Mouse (Mus musculus) neural tube, embryonic 11.5 days (tissue): ENCODE results near the gene Hnrnpul1. TPM values are rescaled to one million over a fixed set of nuclear protein-coding genes. Genes with fewer than 3 reads are reported as not detected.

Experiments used
- ATAC-seq: fragments of 200-750 bp; cut with Nextera tagmentation; 2 replicates; pipeline ENCODE4 v1.8.0; 2017; ENCODE audit warnings: moderate number of reproducible peaks, mild to moderate bottlenecking, moderate TSS enrichment, moderate library complexity; ENCODE audit not compliant: insufficient read depth, low FRiP score, low TSS enrichment
- DNase-seq: peaks from one replicate; pipeline ENCODE4 v3.0.0-alpha.2; 2015; ENCODE audit warnings: low spot score
- H3K27ac ChIP-seq: fragments of 300-500 bp; sonication (generic); 2 replicates; pipeline ENCODE4 v1.5.1; 2014; ENCODE audit warnings: low read depth, mild to moderate bottlenecking, low read length
- H3K27me3 ChIP-seq: fragments of 300-500 bp; sonication (generic); 2 replicates; pipeline ENCODE4 v1.6.1; 2014; ENCODE audit warnings: mild to moderate bottlenecking, low read length, mixed read lengths; ENCODE audit not compliant: control insufficient read depth, insufficient read depth
- H3K36me3 ChIP-seq: fragments of 300-500 bp; sonication (generic); 2 replicates; pipeline ENCODE4 v1.6.1; 2014; ENCODE audit warnings: mild to moderate bottlenecking, low read length, moderate library complexity, mixed read lengths; ENCODE audit not compliant: control insufficient read depth, insufficient read depth
- H3K4me1 ChIP-seq: fragments of 300-500 bp; sonication (generic); 2 replicates; pipeline ENCODE4 v1.6.1; 2014; ENCODE audit warnings: low read length, mixed read lengths; ENCODE audit not compliant: control insufficient read depth, insufficient read depth
- H3K4me2 ChIP-seq: fragments of 300-500 bp; sonication (generic); 2 replicates; pipeline ENCODE4 v1.6.1; 2014; ENCODE audit warnings: low read depth, mild to moderate bottlenecking, moderate library complexity
- H3K4me3 ChIP-seq: fragments of 300-500 bp; sonication (generic); 2 replicates; pipeline ENCODE4 v1.5.1; 2014; ENCODE audit warnings: low read depth, low read length
- H3K9ac ChIP-seq: fragments of 300-500 bp; sonication (generic); 2 replicates; pipeline ENCODE4 v1.6.1; 2014; ENCODE audit warnings: mild to moderate bottlenecking, low read length
- H3K9me3 ChIP-seq: fragments of 300-500 bp; sonication (generic); 2 replicates; pipeline ENCODE4 v1.6.1; 2016; ENCODE audit warnings: low read length; ENCODE audit not compliant: control insufficient read depth
- WGBS: fragments of 180-500 bp; shearing (Covaris S2); extraction: QIAGEN DNeasy Blood & Tissue Kit; methylation state at CpG from one replicate; pipeline ENCODE4 v1.1.7; 2014; 5-methylcytosine and 5-hydroxymethylcytosine counted together
- polyA plus RNA-seq: library from polyadenylated mRNA; unstranded; fragments of >200 nt; fragmentation: Nextera tagmentation; extraction: Ambion mirVana; gene quantifications from 2 replicates; pipeline ENCODE4 v1.2.1, GENCODE M21; 2014

Hnrnpul1 gene
- polyA plus RNA-seq: 70.2 and 74.4 TPM in 2 replicates

DNA sequence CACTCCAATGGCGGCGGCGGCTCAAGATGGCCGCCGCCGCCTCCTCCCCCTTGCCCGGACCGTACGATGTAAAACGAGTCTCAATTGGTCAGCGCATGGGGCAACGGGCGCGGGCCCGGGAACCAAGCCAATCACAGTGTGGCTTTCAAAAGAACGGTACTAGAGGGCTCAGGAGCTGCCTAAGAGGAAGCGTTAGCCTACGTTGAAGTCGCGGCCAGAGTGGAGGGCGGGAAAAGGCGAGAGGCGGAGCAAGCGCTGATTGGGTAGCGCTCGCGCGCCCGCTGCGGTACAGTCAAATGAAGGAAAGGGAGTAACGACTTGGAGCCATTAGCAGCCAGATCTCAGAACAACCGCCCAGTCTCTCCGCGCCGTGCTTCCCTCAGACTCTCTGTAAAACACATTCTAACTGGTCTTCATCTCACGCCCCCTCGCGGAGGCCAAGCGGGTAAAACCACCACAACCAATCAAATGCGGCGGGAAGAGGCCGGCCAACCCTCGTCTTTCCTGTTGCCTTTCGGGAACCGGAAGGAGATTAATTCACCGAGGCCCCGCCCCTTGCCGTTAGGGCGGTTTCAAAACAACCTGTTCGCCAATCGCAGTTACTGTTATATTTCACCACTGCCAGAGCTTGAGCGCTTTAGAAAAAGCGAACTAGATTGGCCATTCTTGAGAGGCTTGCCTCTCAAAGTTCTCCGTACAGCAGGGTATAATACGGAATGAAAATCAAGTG lies at the start of gene Hnrnpul1:
TSS of gene Hnrnpul1 (minus strand) at position 20 of the 730 bp plus-strand sequence.
- no peaks in the 10 kb centered on the region for H3K27me3 ChIP-seq
- ATAC-seq: peak; percentile 92

DNA sequence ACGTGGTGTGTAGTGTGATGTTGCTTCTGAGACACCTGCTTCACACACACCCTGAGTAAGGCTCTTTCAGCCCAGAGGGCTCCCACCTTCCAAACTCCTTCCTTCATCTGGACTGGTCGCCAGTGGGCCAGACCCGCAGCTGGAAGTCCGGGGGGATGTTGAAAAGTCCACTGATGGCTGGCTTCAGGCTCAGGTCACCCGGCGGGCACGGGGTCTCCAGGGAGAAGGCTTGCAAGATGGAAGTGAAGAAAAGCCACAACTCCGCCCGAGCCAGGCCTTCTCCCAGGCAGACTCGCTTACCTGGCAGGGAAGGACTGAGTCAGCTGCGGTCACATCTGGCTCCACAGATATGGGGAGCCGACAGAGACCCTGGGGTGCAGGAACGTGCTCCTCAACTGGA lies 48.9 kb upstream of the Hnrnpul1 start:
- WGBS: 77% methylated on average over 13 of the region's 13 CpGs
- DNase-seq: no peak
- no peaks in the 10 kb centered on the region for H3K4me1 ChIP-seq

More for the DNA sequence above, at the start of gene Hnrnpul1:
- under 1% methylated on average over 55 of the region's 55 CpGs for WGBS
- peak within 1 kb of the TSS; percentile 92 for H3K4me2 ChIP-seq
- H3K4me1 ChIP-seq: peaks cover 14% of the 10 kb centered on the region
- H3K27ac ChIP-seq: peak within 1 kb of the TSS; percentile 97
- peak within 1 kb of the TSS; percentile 98 for H3K9ac ChIP-seq
- peak; percentile 97 for DNase-seq
- no peaks in the 10 kb centered on the region; the same call in 1 of the 2 replicates for H3K36me3 ChIP-seq
- H3K4me3 ChIP-seq: peak within 1 kb of the TSS; percentile 96
- no peaks in the 10 kb centered on the region for H3K9me3 ChIP-seq

DNA sequence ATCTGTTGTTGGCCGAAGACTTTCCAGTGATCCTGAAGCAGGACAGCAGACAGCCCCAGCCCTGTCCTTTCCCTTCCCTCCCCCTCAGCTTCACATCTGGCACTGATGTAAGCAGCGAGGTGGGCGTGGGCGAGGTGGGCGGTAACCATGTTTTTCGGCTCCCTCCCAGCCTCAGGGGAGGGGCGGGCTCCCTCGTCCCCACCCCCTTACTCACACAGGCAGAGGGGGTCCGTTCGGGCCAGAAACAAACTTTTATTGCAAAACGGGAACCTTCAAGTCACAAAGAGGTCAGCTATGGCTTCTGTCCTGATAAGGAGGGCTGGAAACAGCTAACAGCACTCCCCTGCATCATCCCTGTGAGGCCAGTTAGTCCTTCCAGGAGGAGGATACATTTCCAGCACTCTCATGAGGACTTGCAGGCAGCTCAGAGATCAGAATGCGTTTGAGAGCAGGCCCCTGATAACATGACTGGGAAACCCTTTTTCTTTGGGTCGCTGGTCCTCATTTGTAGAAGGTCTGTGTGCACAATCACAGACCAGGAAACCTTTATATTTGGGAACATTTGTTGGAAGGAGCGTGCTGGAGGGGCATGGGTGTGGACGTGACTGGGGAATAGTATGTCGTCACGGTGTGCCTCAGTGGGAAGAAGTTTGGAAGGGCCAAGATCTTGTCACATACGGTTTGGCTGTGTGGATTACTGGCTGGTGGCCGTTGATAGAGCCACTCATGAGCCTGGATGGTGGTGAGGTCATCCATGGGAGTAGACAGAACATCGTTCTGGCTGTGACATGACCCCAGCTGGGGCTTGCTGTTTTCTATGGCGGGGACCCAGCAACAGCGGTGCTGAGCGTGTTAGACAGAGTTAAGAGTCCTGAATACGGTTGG lies 47.9 kb upstream of the Hnrnpul1 start:
- H3K4me1 ChIP-seq: no peaks in the 10 kb centered on the region
- 35% methylated on average over 24 of the region's 24 CpGs for WGBS
- peaks cover 3% of the 10 kb centered on the region; the same call in 1 of the 2 replicates for H3K9me3 ChIP-seq
- peak overlapping the region; percentile 19; the same call in 1 of the 2 replicates for H3K9ac ChIP-seq
- no peaks in the 10 kb centered on the region for H3K27me3 ChIP-seq
- peak overlapping the region; percentile 25; the same call in 1 of the 2 replicates for H3K4me2 ChIP-seq
- DNase-seq (peak; percentile 65), ATAC-seq (no peak)
- no peaks in the 10 kb centered on the region for H3K36me3 ChIP-seq
- H3K27ac ChIP-seq: no peak overlapping the region
- H3K4me3 ChIP-seq: no peak overlapping the region

More for the DNA sequence above, 48.9 kb upstream of the Hnrnpul1 start:
- H3K27ac ChIP-seq: no peak overlapping the region
- ATAC-seq: no peak
- H3K9ac ChIP-seq: no peak overlapping the region
- H3K36me3 ChIP-seq: no peaks in the 10 kb centered on the region
- no peaks in the 10 kb centered on the region for H3K27me3 ChIP-seq
- H3K9me3 ChIP-seq: peaks cover 1% of the 10 kb centered on the region; the same call in 1 of the 2 replicates
- no peak overlapping the region for H3K4me2 ChIP-seq
- H3K4me3 ChIP-seq: no peak overlapping the region

DNA sequence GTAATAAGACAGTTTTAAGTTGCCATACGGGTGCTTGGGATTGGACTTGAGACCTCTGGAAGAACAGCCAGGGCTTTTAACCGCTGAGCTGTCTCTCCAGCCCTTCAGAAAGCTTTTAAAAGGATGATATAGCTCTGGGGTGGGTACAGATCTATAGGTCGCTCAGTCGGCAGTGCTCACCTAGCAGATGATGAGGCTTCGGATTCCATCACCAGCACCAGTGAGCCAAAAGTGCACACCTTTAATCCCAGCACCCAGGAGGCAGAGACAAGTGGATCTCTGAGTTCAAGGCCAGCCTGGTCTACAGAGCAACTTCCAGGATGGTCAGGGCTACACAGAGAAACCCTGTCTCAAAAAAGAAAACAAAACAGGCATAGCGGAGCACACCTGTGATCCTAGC lies 46.5 kb upstream of the Hnrnpul1 start:
- Histone ChIP-seq H3K4me2 (no peak overlapping the region), H3K27me3 (no peaks in the 10 kb centered on the region), H3K27ac (no peak overlapping the region), H3K9ac (no peak overlapping the region), H3K9me3 (peaks cover 3% of the 10 kb centered on the region; the same call in 1 of the 2 replicates), H3K4me1 (no peaks in the 10 kb centered on the region), H3K4me3 (no peak overlapping the region), H3K36me3 (no peaks in the 10 kb centered on the region)
- 91% methylated on average over 6 of the region's 6 CpGs for WGBS
- ATAC-seq (no peak), DNase-seq (no peak)

DNA sequence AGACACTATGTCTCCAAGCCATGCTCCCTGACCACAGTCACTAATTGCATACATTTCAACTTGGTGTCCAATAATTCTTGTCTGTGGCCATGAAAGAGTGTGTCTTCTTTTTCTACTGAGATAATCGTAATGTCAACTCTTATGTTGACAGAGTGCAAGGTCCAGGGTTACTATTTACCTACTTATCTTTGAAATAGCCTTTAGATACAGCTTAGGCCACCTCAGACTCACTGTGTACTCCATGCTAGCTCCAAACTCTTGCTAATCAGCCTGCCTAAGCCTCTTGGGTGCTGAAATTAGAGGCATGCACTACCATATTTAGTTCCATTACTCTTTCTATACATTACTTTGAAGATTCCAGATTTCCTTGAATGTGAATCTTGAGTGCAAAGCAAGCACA lies 44.8 kb upstream of the Hnrnpul1 start:
- no peak overlapping the region for H3K27ac ChIP-seq
- no peak for ATAC-seq
- WGBS: 87% methylated on average over 1 of the region's 1 CpGs
- H3K27me3 ChIP-seq: no peaks in the 10 kb centered on the region
- no peak overlapping the region for H3K9ac ChIP-seq
- no peaks in the 10 kb centered on the region for H3K36me3 ChIP-seq
- H3K4me2 ChIP-seq: no peak overlapping the region
- no peak overlapping the region for H3K4me3 ChIP-seq
- no peak for DNase-seq
- H3K4me1 ChIP-seq: no peaks in the 10 kb centered on the region
- H3K9me3 ChIP-seq: peaks cover 3% of the 10 kb centered on the region; the same call in 1 of the 2 replicates

DNA sequence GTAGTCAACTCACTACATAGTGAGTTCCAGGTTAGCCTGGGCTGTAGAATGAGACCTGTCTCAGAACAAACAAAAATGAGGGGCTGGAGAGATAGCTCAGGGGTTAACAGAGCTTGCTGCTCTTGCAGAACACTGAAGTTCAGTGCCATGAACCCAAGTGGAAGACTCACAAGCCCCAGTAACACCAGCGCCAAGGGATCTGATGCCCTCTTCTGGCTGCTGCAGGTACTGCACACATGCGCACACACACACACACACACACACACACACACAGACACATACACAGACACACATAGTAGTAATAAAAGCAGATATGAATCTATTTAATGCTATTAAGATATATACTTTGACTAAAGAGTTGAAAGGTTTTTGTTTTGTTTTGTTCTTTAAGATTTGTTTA lies 44.0 kb upstream of the Hnrnpul1 start:
- H3K36me3 ChIP-seq: no peaks in the 10 kb centered on the region
- H3K4me1 ChIP-seq: no peaks in the 10 kb centered on the region
- no peak overlapping the region for H3K27ac ChIP-seq
- DNase-seq (no peak), ATAC-seq (no peak)
- no peaks in the 10 kb centered on the region for H3K27me3 ChIP-seq
- H3K9me3 ChIP-seq: peaks cover 3% of the 10 kb centered on the region; the same call in 1 of the 2 replicates
- 88% methylated on average over 2 of the region's 2 CpGs for WGBS
- H3K9ac ChIP-seq: no peak overlapping the region
- H3K4me3 ChIP-seq: no peak overlapping the region
- H3K4me2 ChIP-seq: no peak overlapping the region

DNA sequence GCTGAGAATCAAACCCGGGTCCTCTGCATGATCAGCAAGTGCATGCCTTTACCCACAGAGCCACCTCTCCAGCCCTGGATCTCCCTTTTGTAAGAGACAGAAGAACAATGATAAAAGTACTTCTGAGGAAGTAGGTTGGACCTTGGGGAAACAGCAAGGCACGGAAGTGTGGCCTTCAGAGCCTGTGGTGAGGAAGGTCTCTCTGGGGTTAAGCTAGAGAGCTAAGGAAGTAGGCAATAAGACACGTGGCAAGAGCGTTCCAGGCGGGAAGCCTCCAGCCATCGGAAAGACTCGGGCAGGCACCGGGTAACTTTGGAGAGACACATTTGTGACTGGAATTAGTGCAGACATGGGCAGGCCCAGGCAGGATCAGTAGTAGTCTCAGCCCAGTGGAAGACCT lies 40.2 kb upstream of the Hnrnpul1 start:
- no peaks in the 10 kb centered on the region for H3K36me3 ChIP-seq
- H3K9me3 ChIP-seq: peaks cover 3% of the 10 kb centered on the region; the same call in 1 of the 2 replicates
- no peak for DNase-seq
- no peak for ATAC-seq
- H3K9ac ChIP-seq: no peak overlapping the region
- 88% methylated on average over 8 of the region's 8 CpGs for WGBS
- H3K4me3 ChIP-seq: no peak overlapping the region
- H3K4me1 ChIP-seq: no peaks in the 10 kb centered on the region
- H3K27ac ChIP-seq: no peak overlapping the region
- H3K4me2 ChIP-seq: no peak overlapping the region
- no peaks in the 10 kb centered on the region for H3K27me3 ChIP-seq

DNA sequence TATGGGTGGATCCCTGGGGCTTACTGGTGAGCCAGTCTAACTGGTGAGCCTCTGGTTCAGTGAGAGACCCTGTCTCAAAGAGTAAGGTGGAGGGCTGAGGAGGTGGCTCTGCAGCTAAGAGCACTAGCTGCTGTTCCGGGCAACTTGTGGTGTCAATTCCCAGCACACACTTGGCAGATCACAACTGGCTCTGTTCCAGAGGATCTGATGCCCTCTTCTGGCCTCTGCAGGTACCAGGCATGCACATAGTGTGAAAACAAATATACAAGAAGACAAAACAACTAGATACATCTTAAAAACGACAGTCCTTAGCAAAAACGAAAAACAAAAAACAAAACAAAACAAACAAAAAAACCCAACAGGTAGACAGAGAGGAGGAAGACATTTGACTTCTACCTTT lies 39.1 kb upstream of the Hnrnpul1 start:
- Histone ChIP-seq H3K4me3 (no peak overlapping the region), H3K27ac (no peak overlapping the region), H3K4me2 (no peak overlapping the region), H3K9ac (no peak overlapping the region), H3K4me1 (0 out of 2 replicates have a peak, but pooled peaks cover 2% of the 10 kb centered on the region), H3K27me3 (no peaks in the 10 kb centered on the region), H3K36me3 (no peaks in the 10 kb centered on the region), H3K9me3 (peaks cover 3% of the 10 kb centered on the region; the same call in 1 of the 2 replicates)
- 47% methylated on average over 3 of the region's 3 CpGs for WGBS
- ATAC-seq (no peak), DNase-seq (no peak)
